Mouse (Mus musculus): Measurements from ENCODE around the gene Tmem91. TPM values are rescaled to one million over a fixed set of nuclear protein-coding genes. Genes with fewer than 3 reads are reported as not detected.
A peak's percentile ranks its signal among the peaks of the same experiment; 100 is the strongest.

Tmem91 gene
- polyA plus RNA-seq, 1 experiment from 2014 or later, result 1.1 TPM

- Histone ChIP-seq H3K27me3 (ENCODE audit: insufficient read depth, low read length) (no peaks in the 10 kb centered on the region), H3K4me3 (replicated peaks; ENCODE audit: low read depth, low read length) (no peak overlapping the region), H3K4me1 (replicated peaks; ENCODE audit: insufficient read depth, low read length) (0 out of 2 replicates have a peak, but pooled peaks cover 4% of the 10 kb centered on the region), H3K36me3 (ENCODE audit: insufficient read depth, low read length) (no peaks in the 10 kb centered on the region), H3K4me2 (ENCODE audit: low read length) (no peak overlapping the region), H3K9ac (ENCODE audit: low read depth, low read length) (no peak overlapping the region), H3K9me3 (replicated peaks; ENCODE audit: low read length) (no peaks in the 10 kb centered on the region), H3K27ac (no peak overlapping the region)
- no peak for TF ChIP-seq CTCF (IDR thresholded peaks at IDR 0.05; ENCODE audit: low read depth)
- no peak for DNase-seq (ENCODE audit: low spot score)
- ATAC-seq (replicated peaks; ENCODE audit: low FRiP score, low read depth), result no peak
- WGBS, result 90% methylated on average over 7 of the region's 7 CpGs
Measured at GRCm38 (mm10) chr7:25677013-25677412, 2.0 kb upstream of the Tmem91 start.

- Histone ChIP-seq H3K27me3 (ENCODE audit: insufficient read depth, low read length) (no peaks in the 10 kb centered on the region), H3K9ac (ENCODE audit: low read depth, low read length) (no peak overlapping the region), H3K4me1 (replicated peaks; ENCODE audit: insufficient read depth, low read length) (0 out of 2 replicates have a peak, but pooled peaks cover 2% of the 10 kb centered on the region), H3K4me2 (ENCODE audit: low read length) (no peak overlapping the region), H3K9me3 (replicated peaks; ENCODE audit: low read length) (no peaks in the 10 kb centered on the region), H3K36me3 (ENCODE audit: insufficient read depth, low read length) (no peaks in the 10 kb centered on the region), H3K27ac (no peak overlapping the region), H3K4me3 (replicated peaks; ENCODE audit: low read depth, low read length) (no peak overlapping the region)
- no peak for DNase-seq (ENCODE audit: low spot score)
- ATAC-seq (replicated peaks; ENCODE audit: low FRiP score, low read depth), result no peak
- no peak for TF ChIP-seq CTCF (IDR thresholded peaks at IDR 0.05; ENCODE audit: low read depth)
- WGBS, result 62% methylated on average over 15 of the region's 15 CpGs
Measured at GRCm38 (mm10) chr7:25676085-25676781, 1.3 kb upstream of the Tmem91 start.

GRCm38 (mm10) chr7:25675405-25675804 is 439 bp upstream of the Tmem91 start:
- WGBS, result 50% methylated on average over 6 of the region's 6 CpGs

GRCm38 (mm10) chr7:25674297-25674696 is 669 bp downstream of the Tmem91 start:
- Histone ChIP-seq H3K4me3 (replicated peaks; ENCODE audit: low read depth, low read length) (no peak overlapping the region), H3K36me3 (ENCODE audit: insufficient read depth, low read length) (no peaks in the 10 kb centered on the region), H3K27ac (no peak overlapping the region), H3K9me3 (replicated peaks; ENCODE audit: low read length) (no peaks in the 10 kb centered on the region), H3K9ac (ENCODE audit: low read depth, low read length) (no peak overlapping the region), H3K4me1 (replicated peaks; ENCODE audit: insufficient read depth, low read length) (no peaks in the 10 kb centered on the region), H3K4me2 (ENCODE audit: low read length) (0 out of 2 replicates have a peak overlapping the region, but pooled peaks have one; percentile 58), H3K27me3 (ENCODE audit: insufficient read depth, low read length) (no peaks in the 10 kb centered on the region)
- DNase-seq (ENCODE audit: low spot score), result no peak
- no peak for ATAC-seq (replicated peaks; ENCODE audit: low FRiP score, low read depth)
- TF ChIP-seq CTCF (IDR thresholded peaks at IDR 0.05; ENCODE audit: low read depth), result no peak
- WGBS, result 25% methylated on average over 9 of the region's 9 CpGs

More at GRCm38 (mm10) chr7:25675405-25675804, 439 bp upstream of the Tmem91 start:
- Histone ChIP-seq H3K27me3 (ENCODE audit: insufficient read depth, low read length) (no peaks in the 10 kb centered on the region), H3K9ac (ENCODE audit: low read depth, low read length) (no peak overlapping the region), H3K4me3 (replicated peaks; ENCODE audit: low read depth, low read length) (peak overlapping the region; percentile 27; the same call in 1 of the 2 replicates), H3K4me2 (ENCODE audit: low read length) (no peak overlapping the region; the same call in 1 of the 2 replicates), H3K4me1 (replicated peaks; ENCODE audit: insufficient read depth, low read length) (no peaks in the 10 kb centered on the region), H3K27ac (no peak overlapping the region), H3K36me3 (ENCODE audit: insufficient read depth, low read length) (no peaks in the 10 kb centered on the region), H3K9me3 (replicated peaks; ENCODE audit: low read length) (no peaks in the 10 kb centered on the region)
- TF ChIP-seq CTCF (IDR thresholded peaks at IDR 0.05; ENCODE audit: low read depth), result no peak
- ATAC-seq (replicated peaks; ENCODE audit: low FRiP score, low read depth) (no peak), DNase-seq (ENCODE audit: low spot score) (no peak)

- peaks cover 10% of the 10 kb centered on the region; the same call in 1 of the 2 replicates for H3K36me3 ChIP-seq (ENCODE audit: insufficient read depth, low read length)
- TF ChIP-seq CTCF (IDR thresholded peaks at IDR 0.05; ENCODE audit: low read depth), result 0 out of 2 replicates have a peak, but pooled peaks have one; percentile 12
- H3K4me1 ChIP-seq (replicated peaks; ENCODE audit: insufficient read depth, low read length), result no peaks in the 10 kb centered on the region
- H3K9me3 ChIP-seq (replicated peaks; ENCODE audit: low read length), result no peaks in the 10 kb centered on the region
- H3K27ac ChIP-seq, result no peak overlapping the region
- WGBS, result 57% methylated on average over 4 of the region's 4 CpGs
- H3K27me3 ChIP-seq (ENCODE audit: insufficient read depth, low read length), result no peaks in the 10 kb centered on the region
- DNase-seq (ENCODE audit: low spot score) (no peak), ATAC-seq (replicated peaks; ENCODE audit: low FRiP score, low read depth) (no peak)
- no peak overlapping the region for H3K9ac ChIP-seq (ENCODE audit: low read depth, low read length)
- H3K4me3 ChIP-seq (replicated peaks; ENCODE audit: low read depth, low read length), result no peak overlapping the region
- H3K4me2 ChIP-seq (ENCODE audit: low read length), result no peak overlapping the region
Measured at GRCm38 (mm10) chr7:25672442-25672841, 2.5 kb downstream of the Tmem91 start.

- H3K9me3 ChIP-seq (replicated peaks; ENCODE audit: low read length), result no peaks in the 10 kb centered on the region
- no peak overlapping the region for H3K27ac ChIP-seq
- 69% methylated on average over 2 of the region's 2 CpGs for WGBS
- peaks cover 11% of the 10 kb centered on the region; the same call in 1 of the 2 replicates for H3K36me3 ChIP-seq (ENCODE audit: insufficient read depth, low read length)
- no peaks in the 10 kb centered on the region for H3K4me1 ChIP-seq (replicated peaks; ENCODE audit: insufficient read depth, low read length)
- no peak for DNase-seq (ENCODE audit: low spot score)
- no peak overlapping the region for H3K4me3 ChIP-seq (replicated peaks; ENCODE audit: low read depth, low read length)
- no peak for TF ChIP-seq CTCF (IDR thresholded peaks at IDR 0.05; ENCODE audit: low read depth)
- ATAC-seq (replicated peaks; ENCODE audit: low FRiP score, low read depth), result no peak
- no peak overlapping the region for H3K4me2 ChIP-seq (ENCODE audit: low read length)
- H3K9ac ChIP-seq (ENCODE audit: low read depth, low read length), result no peak overlapping the region
- no peaks in the 10 kb centered on the region for H3K27me3 ChIP-seq (ENCODE audit: insufficient read depth, low read length)
Measured at GRCm38 (mm10) chr7:25671686-25672085, 3.3 kb downstream of the Tmem91 start.
